Mouse (Mus musculus): ENCODE data around the gene Kif19a. TPM values are rescaled to one million over a fixed set of nuclear protein-coding genes. Genes with fewer than 3 reads are reported as not detected.

Gene Kif19a
- polyA plus RNA-seq (2015; fragmentation: Nextera tagmentation; extraction: Ambion mirVana), result 0.09 and 0.23 TPM in 2 replicates

- Histone ChIP-seq H3K9ac (peak within 1 kb of the TSS; percentile 67), H3K4me1 (peaks cover 10% of the 10 kb centered on the region; the same call in 1 of the 2 replicates), H3K4me2 (replicated peaks) (peak within 1 kb of the TSS; percentile 89), H3K9me3 (no peaks in the 10 kb centered on the region), H3K27ac (no peak within 1 kb of the TSS), H3K27me3 (peaks cover 62% of the 10 kb centered on the region), H3K4me3 (peak within 1 kb of the TSS; percentile 49), H3K36me3 (no peaks in the 10 kb centered on the region)
- ATAC-seq (ENCODE audit: low FRiP score, low read depth), result peak; percentile 76
- 2% methylated on average over 51 of the region's 51 CpGs for WGBS
Measured at GRCm38 (mm10) chr11:114764820-114765818, at the start of gene Kif19a. Gene Kif19a (plus strand): TSS chr11:114765388.

GRCm38 (mm10) chr11:114715531-114715930 is 49.7 kb upstream of the Kif19a start:
- no peak overlapping the region for H3K27ac ChIP-seq
- H3K36me3 ChIP-seq, result peaks cover 22% of the 10 kb centered on the region
- H3K9me3 ChIP-seq, result no peaks in the 10 kb centered on the region
- H3K4me3 ChIP-seq, result no peak overlapping the region
- no peaks in the 10 kb centered on the region for H3K27me3 ChIP-seq
- no peak for ATAC-seq (ENCODE audit: low FRiP score, low read depth)
- no peak overlapping the region for H3K4me2 ChIP-seq (replicated peaks)
- H3K4me1 ChIP-seq, result no peaks in the 10 kb centered on the region
- WGBS, result 68% methylated on average over 7 of the region's 7 CpGs
- no peak overlapping the region for H3K9ac ChIP-seq

GRCm38 (mm10) chr11:114720535-114720934 is 44.7 kb upstream of the Kif19a start:
- H3K4me2 ChIP-seq (replicated peaks), result no peak overlapping the region
- H3K4me3 ChIP-seq, result no peak overlapping the region
- no peaks in the 10 kb centered on the region for H3K36me3 ChIP-seq
- H3K9me3 ChIP-seq, result no peaks in the 10 kb centered on the region
- H3K27me3 ChIP-seq, result no peaks in the 10 kb centered on the region
- H3K4me1 ChIP-seq, result peaks cover 9% of the 10 kb centered on the region
- ATAC-seq (ENCODE audit: low FRiP score, low read depth), result no peak
- H3K27ac ChIP-seq, result no peak overlapping the region
- H3K9ac ChIP-seq, result no peak overlapping the region
- WGBS, result 89% methylated on average over 10 of the region's 10 CpGs

- H3K9ac ChIP-seq, result no peak overlapping the region
- no peak for ATAC-seq (ENCODE audit: low FRiP score, low read depth)
- peaks cover 15% of the 10 kb centered on the region for H3K4me1 ChIP-seq
- WGBS, result 88% methylated on average over 8 of the region's 8 CpGs
- no peaks in the 10 kb centered on the region for H3K9me3 ChIP-seq
- H3K4me3 ChIP-seq, result no peak overlapping the region
- H3K27ac ChIP-seq, result no peak overlapping the region
- H3K4me2 ChIP-seq (replicated peaks), result no peak overlapping the region
- H3K27me3 ChIP-seq, result no peaks in the 10 kb centered on the region
- H3K36me3 ChIP-seq, result no peaks in the 10 kb centered on the region
Measured at GRCm38 (mm10) chr11:114722438-114722837, 42.8 kb upstream of the Kif19a start.

- no peaks in the 10 kb centered on the region for H3K36me3 ChIP-seq
- no peak overlapping the region for H3K4me2 ChIP-seq (replicated peaks)
- H3K9ac ChIP-seq, result no peak overlapping the region
- no peak for ATAC-seq (ENCODE audit: low FRiP score, low read depth)
- H3K27me3 ChIP-seq, result peaks cover 5% of the 10 kb centered on the region; the same call in 1 of the 2 replicates
- H3K4me1 ChIP-seq, result peaks cover 20% of the 10 kb centered on the region
- H3K4me3 ChIP-seq, result no peak overlapping the region
- WGBS, result 68% methylated on average over 13 of the region's 13 CpGs
- H3K27ac ChIP-seq, result no peak overlapping the region
- no peaks in the 10 kb centered on the region for H3K9me3 ChIP-seq
Measured at GRCm38 (mm10) chr11:114723030-114723429, 42.2 kb upstream of the Kif19a start.

- 0 out of 2 replicates have a peak overlapping the region, but pooled peaks have one; percentile 25 for H3K4me2 ChIP-seq (replicated peaks)
- H3K9me3 ChIP-seq, result no peaks in the 10 kb centered on the region
- H3K36me3 ChIP-seq, result no peaks in the 10 kb centered on the region
- no peak overlapping the region for H3K4me3 ChIP-seq
- ATAC-seq (ENCODE audit: low FRiP score, low read depth), result peak; percentile 61
- H3K4me1 ChIP-seq, result peaks cover 31% of the 10 kb centered on the region
- no peak overlapping the region for H3K9ac ChIP-seq
- peaks cover 10% of the 10 kb centered on the region; the same call in 1 of the 2 replicates for H3K27me3 ChIP-seq
- H3K27ac ChIP-seq, result peak overlapping the region; percentile 39; the same call in 1 of the 2 replicates
- 38% methylated on average over 11 of the region's 11 CpGs for WGBS
Measured at GRCm38 (mm10) chr11:114724787-114725590, 40.2 kb upstream of the Kif19a start.

GRCm38 (mm10) chr11:114726965-114727825 is 38.0 kb upstream of the Kif19a start, which contains the start of gene Dnaic2:
Gene Dnaic2 (plus strand): TSS chr11:114727408.
- H3K4me1 ChIP-seq, result peaks cover 31% of the 10 kb centered on the region
- H3K27me3 ChIP-seq, result peaks cover 10% of the 10 kb centered on the region; the same call in 1 of the 2 replicates
- 11% methylated on average over 34 of the region's 34 CpGs for WGBS

GRCm38 (mm10) chr11:114727826-114728186 is 37.4 kb upstream of the Kif19a start:
- peaks cover 10% of the 10 kb centered on the region; the same call in 1 of the 2 replicates for H3K27me3 ChIP-seq
- 26% methylated on average over 5 of the region's 5 CpGs for WGBS
- 0 out of 2 replicates have a peak overlapping the region, but pooled peaks have one; percentile 20 for H3K9ac ChIP-seq
- H3K27ac ChIP-seq, result no peak overlapping the region; the same call in 1 of the 2 replicates
- ATAC-seq (ENCODE audit: low FRiP score, low read depth), result no peak
- peak overlapping the region; percentile 64 for H3K4me2 ChIP-seq (replicated peaks)
- H3K36me3 ChIP-seq, result no peaks in the 10 kb centered on the region
- H3K9me3 ChIP-seq, result no peaks in the 10 kb centered on the region
- peak overlapping the region; percentile 33; the same call in 1 of the 2 replicates for H3K4me3 ChIP-seq
- peaks cover 31% of the 10 kb centered on the region for H3K4me1 ChIP-seq

More at GRCm38 (mm10) chr11:114726965-114727825, 38.0 kb upstream of the Kif19a start, which contains the start of gene Dnaic2:
- H3K4me2 ChIP-seq (replicated peaks), result peak within 1 kb of the TSS; percentile 64
- 0 out of 2 replicates have a peak within 1 kb of the TSS, but pooled peaks have one; percentile 20 for H3K9ac ChIP-seq
- H3K36me3 ChIP-seq, result no peaks in the 10 kb centered on the region
- no peaks in the 10 kb centered on the region for H3K9me3 ChIP-seq
- H3K27ac ChIP-seq, result no peak within 1 kb of the TSS; the same call in 1 of the 2 replicates
- peak within 1 kb of the TSS; percentile 33 for H3K4me3 ChIP-seq
- peak; percentile 82 for ATAC-seq (ENCODE audit: low FRiP score, low read depth)

GRCm38 (mm10) chr11:114728333-114728732 is 36.9 kb upstream of the Kif19a start:
- Histone ChIP-seq H3K4me2 (replicated peaks) (no peak overlapping the region), H3K36me3 (no peaks in the 10 kb centered on the region), H3K27ac (no peak overlapping the region), H3K4me1 (peaks cover 31% of the 10 kb centered on the region), H3K9me3 (no peaks in the 10 kb centered on the region), H3K27me3 (peaks cover 10% of the 10 kb centered on the region; the same call in 1 of the 2 replicates), H3K4me3 (no peak overlapping the region), H3K9ac (no peak overlapping the region)
- ATAC-seq (ENCODE audit: low FRiP score, low read depth), result no peak
- WGBS, result 32% methylated on average over 5 of the region's 5 CpGs

- Histone ChIP-seq H3K27me3 (peaks cover 10% of the 10 kb centered on the region; the same call in 1 of the 2 replicates), H3K4me2 (replicated peaks) (no peak overlapping the region), H3K4me3 (no peak overlapping the region), H3K36me3 (no peaks in the 10 kb centered on the region), H3K27ac (no peak overlapping the region), H3K9me3 (no peaks in the 10 kb centered on the region), H3K4me1 (peaks cover 28% of the 10 kb centered on the region), H3K9ac (no peak overlapping the region)
- 48% methylated on average over 6 of the region's 6 CpGs for WGBS
- ATAC-seq (ENCODE audit: low FRiP score, low read depth), result no peak
Measured at GRCm38 (mm10) chr11:114729832-114730363, 35.3 kb upstream of the Kif19a start.

Measured in limb, embryonic 13.5 days (tissue).